Mouse (Mus musculus) heart, adult 11 months (tissue): ENCODE data around the gene Lrpprc.

Experiments
- DNase-seq: peaks from one replicate; pipeline ENCODE4 v3.0.0; 2022

Gene Lrpprc

DNA sequence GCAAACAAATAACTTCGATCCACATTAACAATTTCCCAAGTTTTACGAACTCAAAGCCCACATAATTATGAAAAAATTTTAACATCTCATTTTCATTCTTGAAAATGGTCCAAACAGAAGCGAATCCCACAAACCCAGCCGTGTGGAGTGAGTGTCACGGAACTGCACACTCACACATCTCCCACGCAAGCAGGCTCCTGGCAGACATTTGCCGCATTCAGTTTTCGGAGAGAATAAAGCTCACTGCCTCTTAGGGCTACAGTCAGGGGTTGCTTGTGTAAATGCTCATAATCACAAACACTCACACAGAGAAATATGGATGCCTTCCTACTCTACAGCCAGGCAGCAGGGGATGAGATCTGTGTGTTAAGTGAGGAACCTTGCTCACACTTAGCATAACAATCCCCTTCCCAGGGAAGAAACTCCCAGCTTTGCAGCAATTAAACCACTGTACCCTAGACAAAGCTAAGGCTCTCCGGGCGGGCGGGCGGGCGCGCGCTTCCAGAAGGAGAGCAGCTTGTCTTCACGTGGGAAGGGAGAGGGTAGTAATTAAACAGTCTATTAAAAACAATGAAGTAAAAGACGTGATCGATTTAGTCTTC lies 76.9 kb downstream of the Lrpprc start:
- DNase-seq, result peak; percentile 19

- DNase-seq, result no peak
Observed at GRCm38 (mm10) chr17:84709403-84709851, 81.2 kb downstream of the Lrpprc start.

DNA sequence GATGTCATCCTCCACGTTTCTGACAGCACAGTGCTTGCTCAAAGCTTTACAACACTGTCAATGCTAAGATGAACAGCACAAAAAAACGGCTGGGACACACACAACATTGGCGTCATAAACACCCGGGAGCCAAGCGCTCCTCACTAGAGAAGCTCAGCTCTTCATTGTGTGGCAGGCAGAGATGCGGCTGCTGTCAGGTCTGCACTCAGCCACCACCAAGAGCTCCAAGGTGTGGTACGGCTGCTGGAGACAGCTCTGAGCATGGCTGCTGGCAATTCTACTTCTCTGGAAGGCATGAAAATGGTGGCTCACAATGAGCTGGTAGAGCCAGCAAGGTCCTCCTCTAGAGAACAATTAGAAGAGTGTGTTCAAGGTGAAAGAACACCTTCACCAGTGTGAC lies 81.8 kb downstream of the Lrpprc start:
- no peak for DNase-seq

- no peak for DNase-seq
Observed at GRCm38 (mm10) chr17:84707407-84707806, 83.2 kb downstream of the Lrpprc start.

- DNase-seq, result no peak
Observed at GRCm38 (mm10) chr17:84698727-84699126, 91.9 kb downstream of the Lrpprc start.

GRCm38 (mm10) chr17:84696537-84696936 lies 94.1 kb downstream of the Lrpprc start:
- no peak for DNase-seq

- DNase-seq, result no peak
Observed at GRCm38 (mm10) chr17:84693741-84694140, 96.8 kb downstream of the Lrpprc start.

DNA sequence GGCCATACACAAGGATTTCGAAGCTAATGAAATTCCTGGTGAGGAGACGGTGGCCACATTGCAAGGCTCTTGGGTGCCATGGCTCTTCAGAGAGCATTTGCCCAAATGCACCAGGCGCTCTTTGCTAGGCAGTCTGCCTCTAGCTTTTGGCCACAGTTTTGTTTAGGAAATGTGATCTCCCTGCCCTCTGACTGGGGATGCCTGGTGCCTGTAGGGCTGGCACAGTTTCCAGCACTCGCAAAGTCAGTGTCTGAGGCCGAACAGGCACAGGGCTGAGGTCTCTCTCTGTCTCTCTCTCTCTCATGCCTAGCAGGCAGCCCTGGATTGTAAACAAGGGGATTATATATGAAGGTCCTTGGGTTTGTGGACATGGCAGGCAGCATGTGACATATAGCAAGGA lies 100.5 kb downstream of the Lrpprc start:
- DNase-seq, result no peak

DNA sequence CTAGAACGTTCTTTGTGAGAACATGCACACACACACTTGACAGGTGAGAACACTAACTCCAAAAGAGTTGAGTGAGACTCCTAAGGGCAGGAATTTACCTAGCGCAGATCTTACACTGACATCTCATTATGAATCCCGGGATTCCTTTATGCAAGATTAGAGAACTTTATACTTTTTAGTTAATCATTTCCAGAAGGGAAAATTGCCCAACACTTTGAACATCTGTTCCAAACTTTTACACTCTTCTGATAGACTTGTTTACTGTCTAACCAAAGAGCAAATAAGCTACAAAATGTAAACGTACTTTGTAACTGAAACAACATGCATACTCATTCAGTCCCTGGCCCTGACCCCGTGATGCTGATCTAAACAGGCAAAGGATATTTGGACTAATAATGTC lies 101.3 kb downstream of the Lrpprc start:
- DNase-seq, result no peak

GRCm38 (mm10) chr17:84688834-84689233 lies 101.8 kb downstream of the Lrpprc start:
- no peak for DNase-seq

DNA sequence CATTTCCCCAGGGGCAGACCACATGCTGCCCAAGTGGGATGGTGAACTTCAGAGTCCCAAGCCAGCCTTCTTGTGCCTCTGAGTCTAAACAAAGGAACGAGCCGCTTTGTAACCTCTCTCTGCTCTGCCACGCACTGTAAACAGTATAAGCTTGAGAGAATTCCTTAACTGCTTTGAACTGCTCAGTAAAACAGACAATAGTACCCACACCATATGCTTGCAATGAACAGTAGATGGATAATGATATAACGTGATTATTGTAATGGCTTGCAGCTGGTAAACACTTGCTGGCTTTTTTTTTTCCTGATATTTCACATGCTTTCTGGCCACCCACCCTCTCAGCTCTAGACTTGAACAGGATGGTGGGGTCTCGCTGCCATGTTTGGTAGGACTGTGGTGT lies 102.6 kb downstream of the Lrpprc start:
- DNase-seq, result no peak

DNA sequence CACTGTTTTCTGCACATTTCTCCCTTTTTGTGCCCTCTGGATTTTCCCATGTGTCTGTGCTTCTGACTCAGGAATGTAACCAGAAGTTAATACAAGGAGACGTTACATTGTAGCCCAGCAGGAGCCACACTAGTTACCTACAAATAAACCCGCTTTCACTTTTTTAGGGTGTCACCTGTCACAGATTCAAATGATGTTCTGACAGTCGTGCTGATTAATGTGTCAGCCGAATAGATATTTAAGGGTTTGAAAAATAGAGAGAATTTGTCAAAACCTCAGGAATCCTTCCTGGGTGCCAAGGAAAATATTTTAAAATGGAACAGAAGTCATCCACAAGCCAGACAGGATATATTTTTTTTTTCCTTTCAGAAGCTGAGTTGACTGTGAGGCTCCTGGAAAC lies 105.3 kb downstream of the Lrpprc start:
- DNase-seq, result no peak

DNA sequence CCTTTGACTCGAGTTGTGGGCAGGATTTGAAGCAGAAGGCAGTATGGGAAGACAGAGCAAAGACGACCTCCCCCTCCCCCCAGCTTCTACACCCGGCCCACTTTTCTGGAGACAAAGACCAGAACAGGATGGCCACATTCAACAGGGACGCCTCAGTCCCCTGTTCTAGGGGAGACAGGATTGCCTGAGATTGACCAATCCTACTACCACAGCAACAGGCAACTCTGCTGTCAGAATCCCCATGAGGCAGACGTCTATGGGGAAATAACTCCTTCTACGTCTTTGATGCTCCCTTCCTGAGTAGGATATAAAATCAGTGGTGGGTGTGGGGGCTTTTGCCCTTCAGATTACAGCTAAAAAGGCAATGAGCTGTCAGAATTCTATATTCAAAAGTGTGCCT lies 106.3 kb downstream of the Lrpprc start:
- no peak for DNase-seq

DNA sequence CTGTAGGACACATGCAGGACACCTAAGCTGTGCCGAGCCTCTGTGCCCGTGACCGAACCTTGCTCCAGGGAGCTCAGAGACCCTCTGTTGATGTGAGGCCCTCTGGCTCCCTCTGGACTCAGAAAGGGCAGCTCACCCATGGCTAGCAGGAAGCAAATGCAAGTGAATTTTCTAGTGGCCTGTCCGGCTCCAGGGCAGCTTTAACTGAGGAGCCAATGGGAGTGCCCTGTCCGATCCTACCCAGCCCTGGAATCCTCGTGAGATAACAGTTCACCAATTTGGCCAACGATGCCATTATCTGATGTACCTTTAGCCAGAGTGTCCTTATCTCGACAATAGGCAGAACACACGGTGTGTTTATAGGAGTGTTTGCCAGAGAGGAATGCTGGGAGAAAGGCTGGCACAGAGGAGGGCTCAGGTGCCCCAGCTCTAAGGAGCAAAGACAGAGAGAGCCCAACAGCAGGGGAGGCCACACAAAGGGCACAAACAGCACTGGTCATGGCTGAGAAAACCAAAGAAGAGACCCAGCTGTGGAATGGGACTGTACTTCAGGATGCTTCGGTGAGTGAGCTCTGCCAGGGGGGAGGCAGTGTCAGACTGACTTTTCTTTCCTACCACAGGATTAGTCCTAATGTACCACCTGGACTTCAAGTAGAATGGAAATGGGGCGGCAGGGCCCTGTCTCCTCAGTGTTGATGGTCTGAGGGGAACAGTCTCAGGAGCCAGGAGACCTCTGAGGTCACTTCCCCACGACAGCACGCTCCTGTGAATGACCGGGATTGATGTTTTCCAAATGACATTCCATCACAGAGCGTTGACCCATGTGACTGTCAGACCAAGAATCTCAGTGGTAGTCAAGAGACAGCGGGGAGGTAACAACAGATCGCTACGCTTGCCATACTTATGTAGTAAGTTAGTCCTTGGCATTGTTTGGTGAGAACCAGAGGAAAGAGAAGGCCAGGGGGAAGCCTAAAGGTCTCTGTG lies 107.6 kb downstream of the Lrpprc start, which contains the start of gene Abcg5:
Gene Abcg5 (minus strand): TSS at position 278 of the 984 bp plus-strand sequence.
- DNase-seq, result no peak

- no peak for DNase-seq
Observed at GRCm38 (mm10) chr17:84681670-84682069, 108.9 kb downstream of the Lrpprc start.

GRCm38 (mm10) chr17:84677595-84677994 lies 113.0 kb downstream of the Lrpprc start:
- DNase-seq, result no peak

DNA sequence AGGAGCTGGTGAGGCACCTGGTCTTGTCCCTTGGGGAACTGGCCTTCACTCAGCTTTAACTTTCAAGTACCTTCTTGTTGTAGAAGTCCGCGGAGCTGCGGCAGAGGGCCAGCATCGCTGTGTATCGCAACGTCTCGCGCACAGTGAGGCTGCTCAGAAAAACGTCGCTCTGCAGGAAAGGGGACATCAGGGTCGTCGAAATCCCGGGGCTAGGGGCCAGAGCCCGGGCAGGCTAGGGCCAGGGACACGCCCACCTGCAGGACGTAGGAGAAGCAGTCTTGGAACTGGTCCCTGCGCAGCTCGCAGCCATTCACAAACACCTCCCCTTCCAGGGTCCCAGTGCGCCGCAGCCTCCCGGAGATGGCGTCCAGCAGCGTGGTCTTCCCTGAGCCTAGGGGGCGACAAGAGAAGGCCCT lies 114.6 kb downstream of the Lrpprc start, which contains the start of gene Abcg8:
Gene Abcg8 (plus strand): TSS at position 352 of the 416 bp plus-strand sequence.
- no peak for DNase-seq

GRCm38 (mm10) chr17:84675204-84675603 lies 115.4 kb downstream of the Lrpprc start:
- DNase-seq, result no peak

DNA sequence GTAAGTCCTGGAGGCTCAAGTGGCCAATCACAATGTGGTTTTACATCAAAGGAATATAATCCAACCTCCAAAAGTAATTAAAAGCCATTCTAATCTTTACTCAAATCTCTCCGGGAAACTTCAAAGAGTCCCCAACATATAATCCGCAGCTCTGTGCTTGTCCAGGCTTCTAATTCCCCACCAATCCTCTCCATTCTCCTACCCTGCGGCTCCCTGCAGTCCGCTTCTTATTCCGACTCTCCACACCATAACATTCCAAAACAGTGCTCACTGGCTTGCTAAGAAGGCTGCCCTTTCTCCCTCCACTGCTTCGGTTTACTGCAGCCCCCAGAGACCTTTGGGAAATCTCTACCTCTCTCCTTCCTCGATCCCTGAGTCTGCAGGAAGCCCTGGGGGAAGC lies 116.5 kb downstream of the Lrpprc start:
- no peak for DNase-seq

DNA sequence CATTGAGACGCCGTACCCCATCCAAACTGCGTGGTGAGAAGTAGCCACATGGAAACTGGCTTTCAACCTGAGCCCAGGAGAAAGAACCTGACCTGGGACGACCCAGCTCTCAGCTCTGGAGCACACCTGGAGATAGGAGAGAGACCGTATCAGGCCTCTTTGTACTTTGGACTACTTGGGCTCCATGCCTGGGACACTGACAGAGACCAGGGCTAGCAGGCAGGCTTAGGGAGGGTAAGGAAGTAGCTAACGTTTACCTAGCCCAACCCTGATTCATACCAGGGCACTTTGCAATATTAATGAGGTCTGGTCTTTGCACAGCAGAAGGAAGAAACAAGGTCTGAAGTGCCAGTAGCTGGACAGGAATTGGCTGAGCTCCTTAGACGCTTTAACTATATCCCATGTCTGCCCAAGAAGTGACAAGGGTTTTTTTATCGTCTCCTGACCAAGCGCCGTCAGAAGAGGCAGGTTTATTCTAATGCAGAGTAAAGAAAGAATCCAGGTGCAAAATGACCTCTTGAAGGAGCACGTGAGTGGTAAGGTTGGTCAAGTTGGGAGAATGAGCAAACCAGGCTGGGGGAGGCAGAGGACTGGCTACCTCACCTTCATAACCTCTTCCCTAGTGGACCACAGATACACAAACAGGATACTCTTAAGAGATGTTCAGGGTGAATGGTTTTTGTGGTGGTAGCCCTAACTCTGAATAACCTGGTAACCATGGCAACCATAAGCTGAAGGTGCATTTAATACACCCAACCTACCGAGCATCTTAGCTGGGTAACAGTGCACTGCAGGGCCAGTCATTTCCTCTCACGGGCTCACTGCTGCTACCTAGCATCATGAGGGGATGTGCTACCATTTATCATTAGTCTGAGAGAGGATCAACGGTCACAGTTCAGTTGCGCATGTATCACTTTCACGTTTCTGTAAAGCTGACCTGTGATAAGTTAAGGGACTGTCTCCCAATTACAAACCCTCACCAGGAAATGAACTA lies 117.9 kb downstream of the Lrpprc start:
- DNase-seq, result no peak

DNA sequence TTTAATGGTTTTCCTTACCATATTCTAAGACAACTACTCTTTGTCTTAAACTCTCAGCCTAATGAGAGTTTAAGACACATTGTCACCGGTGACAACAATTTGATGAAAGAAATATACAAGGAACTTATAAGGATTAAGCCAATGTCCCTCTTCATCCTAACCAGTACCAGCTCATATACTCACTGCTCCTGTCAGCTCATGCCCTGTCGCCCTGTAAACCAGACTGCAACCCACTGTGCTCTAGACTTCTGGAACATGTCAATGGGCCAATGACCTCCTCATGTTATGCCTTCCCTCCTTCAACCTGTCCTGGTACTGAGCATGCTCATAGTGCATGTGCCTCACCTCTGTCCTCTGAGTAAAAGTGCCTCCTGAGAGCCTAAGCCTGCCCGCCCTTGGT lies 122.7 kb downstream of the Lrpprc start:
- no peak for DNase-seq

- DNase-seq, result no peak
Observed at GRCm38 (mm10) chr17:84665691-84666090, 124.9 kb downstream of the Lrpprc start.

DNA sequence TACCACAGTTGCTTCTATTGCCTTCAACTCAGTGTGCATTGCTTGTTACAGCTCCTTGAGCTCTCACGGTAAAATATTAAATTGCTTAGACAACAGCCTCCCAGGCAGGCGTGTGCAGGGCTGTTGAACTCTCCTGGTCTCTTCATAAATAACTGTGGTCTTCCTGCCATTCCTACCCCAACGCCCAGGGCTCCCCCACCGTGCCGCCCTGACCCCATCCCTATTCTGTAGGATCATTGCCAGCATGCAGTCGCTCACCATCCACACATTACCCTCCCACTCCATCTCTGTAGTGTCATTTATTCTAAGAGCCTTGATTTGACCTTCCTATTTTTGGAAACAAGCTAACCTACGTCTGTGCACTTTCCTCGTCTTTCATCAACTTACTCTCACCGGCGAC lies 125.5 kb downstream of the Lrpprc start:
- no peak for DNase-seq
